Mouse (Mus musculus) spleen, postnatal 14 days (tissue): ENCODE results near the gene Immp2l.
"Not testable (repeated sequence)": the region's sequence is repeated elsewhere in the genome, so short reads cannot be mapped to it uniquely, and the experiment has no call there.

Source experiments
- DNase-seq, 2 experiments: peaks; one replicate each; pipeline ENCODE4 v3.0.0; 2021 to 2022; ENCODE audit warnings: low spot score in 2 of 2

Gene Immp2l

DNA sequence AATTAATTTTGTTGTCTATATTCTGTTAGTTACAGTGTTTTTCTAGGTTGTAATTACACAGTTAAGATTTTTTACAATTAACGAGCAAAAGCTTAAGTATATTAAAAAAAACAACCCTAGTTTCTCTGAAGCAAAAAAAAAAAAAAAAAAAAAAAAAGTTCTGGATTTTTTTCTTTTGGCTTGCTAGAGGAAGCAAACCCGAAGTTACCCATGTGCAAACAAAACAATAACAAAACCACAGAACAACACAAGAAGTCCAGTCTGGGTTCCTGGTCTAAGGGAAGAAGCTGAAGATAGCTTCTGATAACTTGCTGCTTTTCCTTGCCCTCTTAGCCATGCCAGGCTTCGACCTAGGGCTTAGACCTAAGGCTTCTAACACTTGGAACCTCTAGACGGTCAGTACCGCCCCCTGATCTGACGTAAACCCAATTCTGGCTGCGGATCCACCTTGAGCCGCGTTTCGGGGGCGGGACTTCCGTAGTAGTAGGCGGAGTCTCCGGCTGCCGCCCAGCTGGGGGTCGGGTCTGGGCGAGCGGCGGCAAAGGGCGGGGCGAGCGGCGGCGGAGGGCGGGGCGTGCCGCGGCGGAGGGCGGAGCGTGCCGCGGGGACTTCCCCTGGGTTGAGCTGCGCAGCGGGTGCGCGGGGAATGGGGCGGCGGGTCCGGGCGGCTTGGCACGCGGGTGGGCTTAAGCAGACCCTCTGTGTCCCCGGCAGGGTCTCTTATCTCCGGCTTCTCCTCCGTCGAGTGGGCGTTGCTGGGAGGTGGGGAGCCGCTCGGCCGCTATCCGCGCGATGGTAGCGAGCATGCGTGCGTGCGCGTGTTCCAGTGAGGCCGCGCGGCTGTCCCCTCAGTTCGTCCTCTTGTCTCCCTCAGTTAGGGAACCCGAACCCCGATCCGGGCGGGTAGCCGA, at the start of gene Immp2l:
Gene Immp2l, plus strand, starts transcription at position 580 of the 911 bp plus-strand sequence.
- DNase-seq = peak; percentile 96 to 97

- no peak for DNase-seq
Observed at GRCm38 (mm10) chr12:40978719-40979500, 45.0 kb upstream of the Immp2l start.

DNA sequence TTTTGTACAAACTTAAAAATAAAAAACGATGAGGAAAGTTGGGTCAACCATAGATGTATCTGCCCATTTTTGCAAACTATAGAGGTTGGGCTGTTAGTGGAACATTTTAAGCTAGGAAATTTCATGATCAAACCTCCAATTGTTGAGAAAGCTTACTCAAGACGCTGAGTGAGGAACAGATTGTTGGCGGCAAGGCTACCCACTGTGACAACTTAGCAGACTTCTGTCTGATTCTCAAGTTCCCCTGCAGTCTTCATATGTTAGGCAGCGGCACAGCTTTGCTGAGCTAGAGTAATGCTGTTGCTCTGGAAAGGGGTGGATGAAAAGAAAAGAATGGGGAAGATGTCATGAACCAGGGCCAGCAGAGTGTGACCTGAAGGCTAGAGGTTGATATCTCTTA, 44.2 kb upstream of the Immp2l start:
- DNase-seq = no peak

GRCm38 (mm10) chr12:40980160-40980559, 43.7 kb upstream of the Immp2l start:
- DNase-seq = no peak

- no peak for DNase-seq
Observed at GRCm38 (mm10) chr12:40983021-40983420, 40.9 kb upstream of the Immp2l start.

- no peak for DNase-seq
Observed at GRCm38 (mm10) chr12:40984735-40985134, 39.2 kb upstream of the Immp2l start.

- DNase-seq = no peak
Observed at GRCm38 (mm10) chr12:40985791-40986190, 38.1 kb upstream of the Immp2l start.

- DNase-seq = no peak
Observed at GRCm38 (mm10) chr12:40988311-40989065, 35.4 kb upstream of the Immp2l start.

GRCm38 (mm10) chr12:40991647-40992046, 32.2 kb upstream of the Immp2l start:
- DNase-seq = no peak

DNA sequence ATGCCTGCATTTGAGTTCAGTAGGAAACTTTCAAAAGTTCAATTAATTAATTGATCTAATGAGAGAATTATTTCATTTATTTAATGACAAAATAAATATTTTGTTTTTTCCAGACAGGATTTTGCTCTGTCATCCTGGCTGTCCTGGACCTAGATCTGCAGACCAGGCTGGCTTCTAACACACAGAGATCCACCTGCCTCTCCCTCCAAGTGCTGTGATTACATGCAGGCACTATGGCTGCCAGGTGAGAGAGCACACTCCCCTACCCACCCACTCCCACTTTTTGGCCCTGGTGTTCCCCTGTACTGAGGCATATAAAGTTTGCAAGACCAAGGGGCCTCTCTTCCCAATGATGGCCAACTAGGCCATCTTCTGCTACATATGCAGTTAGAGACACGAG, 31.7 kb upstream of the Immp2l start:
- DNase-seq = not testable (repeated sequence)

GRCm38 (mm10) chr12:40994846-40995245, 29.0 kb upstream of the Immp2l start:
- DNase-seq = no peak

GRCm38 (mm10) chr12:40995618-40996370, 28.1 kb upstream of the Immp2l start:
- no peak for DNase-seq

DNA sequence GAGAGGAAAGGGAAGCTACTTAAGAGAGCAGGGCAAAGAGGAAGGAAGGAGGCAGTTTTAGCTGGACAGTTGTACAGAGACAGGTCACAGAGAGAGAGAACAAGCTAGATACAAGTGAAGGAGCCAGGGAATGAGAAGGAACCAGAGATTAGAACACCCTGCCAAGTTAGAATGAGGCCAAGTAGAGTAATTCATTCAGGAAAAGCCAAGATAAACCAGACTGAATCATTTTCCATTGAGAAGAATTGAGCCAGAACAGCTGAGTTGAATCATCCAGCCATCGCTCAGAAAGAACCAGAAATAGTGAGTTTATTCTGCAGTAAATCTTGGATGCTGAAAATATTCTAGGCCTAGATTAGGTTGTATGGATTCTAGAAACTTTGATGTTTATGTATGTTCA, 1.4 kb upstream of the Immp2l start:
- DNase-seq = no peak

DNA sequence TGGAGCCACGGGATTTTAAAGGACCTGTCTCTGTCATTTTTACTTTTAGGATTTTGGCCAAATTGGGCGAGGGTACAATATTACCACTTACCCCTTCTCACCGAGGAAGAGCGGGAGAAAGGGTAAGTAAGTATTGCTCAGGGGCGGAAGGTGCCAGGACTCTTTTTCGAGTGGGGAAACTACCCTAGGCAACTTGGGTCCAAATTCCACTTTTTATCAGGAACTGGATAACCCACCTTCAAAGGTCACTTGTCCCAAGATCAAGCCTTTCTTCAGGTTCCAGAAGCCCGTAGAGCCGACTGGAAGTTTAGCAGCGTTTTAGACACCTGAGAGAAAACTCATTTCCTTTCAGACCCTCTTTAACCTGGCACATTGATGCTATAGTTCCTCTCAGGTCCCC, 622 bp downstream of the Immp2l start:
- no peak for DNase-seq

DNA sequence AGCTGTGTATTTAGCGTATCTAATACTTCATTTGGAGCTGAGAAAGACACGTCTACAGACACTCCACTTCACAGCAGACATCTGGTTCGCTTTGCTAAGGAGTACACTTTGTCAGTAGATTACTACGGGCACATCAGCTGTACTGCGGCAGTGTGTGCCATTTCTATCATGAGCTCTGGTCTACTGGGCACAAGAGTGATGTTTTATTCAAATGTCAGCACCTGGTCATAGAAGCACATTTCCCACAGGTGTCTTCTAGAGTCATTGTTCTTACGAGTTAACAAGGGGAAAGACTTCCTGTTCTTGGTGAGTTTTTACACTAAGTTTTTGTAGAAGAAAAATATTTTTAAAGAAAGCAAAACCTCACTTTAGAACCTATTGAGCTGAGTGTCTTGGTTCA, 3.6 kb downstream of the Immp2l start:
- no peak for DNase-seq

DNA sequence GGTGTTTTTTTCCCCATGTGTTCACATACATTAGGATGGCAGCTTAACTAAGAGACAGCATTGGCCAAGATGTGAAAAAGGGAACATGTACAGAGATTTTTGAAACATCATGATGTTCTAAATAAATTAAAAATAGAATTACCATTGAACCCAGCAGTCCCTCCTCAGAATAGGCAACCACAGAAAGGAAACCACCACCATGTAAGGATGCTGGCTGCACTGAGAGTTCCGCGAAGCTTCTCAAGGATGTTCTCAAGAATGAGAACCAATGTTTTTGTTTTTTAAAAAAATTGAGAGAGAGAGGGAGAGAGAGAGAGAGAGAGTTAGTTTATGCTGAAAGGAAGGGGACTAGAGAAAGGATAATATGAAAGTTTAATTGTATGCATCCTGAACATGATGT, 7.2 kb downstream of the Immp2l start:
- no peak for DNase-seq

GRCm38 (mm10) chr12:41033196-41033595, 9.3 kb downstream of the Immp2l start:
- DNase-seq = no peak

DNA sequence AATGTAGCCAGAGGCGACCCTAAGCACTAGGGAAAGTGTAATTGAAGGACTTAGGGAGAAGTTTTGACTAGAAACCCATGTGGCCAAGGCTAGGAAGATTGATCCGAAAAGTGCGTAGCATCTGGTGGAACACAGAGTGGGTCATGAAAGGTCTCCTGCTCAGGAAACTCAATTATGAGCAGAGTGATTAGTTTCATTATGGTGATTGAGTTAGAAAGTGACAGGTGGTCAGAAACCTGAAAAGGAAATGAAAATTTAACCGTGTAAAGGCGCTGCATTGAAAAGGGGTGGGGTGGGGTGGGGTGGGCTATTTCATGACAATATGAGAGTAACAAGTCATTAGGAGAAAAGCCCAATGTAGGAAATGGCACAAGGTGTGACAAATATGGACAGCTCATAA, 15.9 kb downstream of the Immp2l start:
- DNase-seq = no peak

DNA sequence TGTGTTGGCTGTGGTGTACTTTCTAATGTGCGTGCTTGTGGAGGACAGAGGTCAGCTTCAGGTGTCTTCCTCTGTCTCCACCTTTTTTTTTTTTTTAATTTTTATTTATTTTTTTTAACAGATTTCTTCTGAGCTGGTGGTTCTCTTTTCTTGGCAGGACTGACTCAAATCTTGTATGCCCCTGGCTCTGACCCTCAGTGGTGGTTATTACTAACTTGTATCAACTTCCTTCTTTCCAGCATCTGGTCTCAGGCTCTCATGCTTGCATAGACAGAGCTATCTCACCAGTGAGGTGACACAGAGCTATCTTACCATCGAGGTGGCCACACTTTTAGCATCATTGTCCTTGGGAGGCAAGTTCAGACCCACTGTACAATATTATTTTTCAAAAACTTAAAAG, 17.8 kb downstream of the Immp2l start:
- DNase-seq = no peak

GRCm38 (mm10) chr12:41044493-41045132, 20.7 kb downstream of the Immp2l start:
- DNase-seq = no peak
